Mouse (Mus musculus): ENCODE results near the gene Hmx3.

Hmx3 gene

GRCm38 (mm10) chr7:131556541-131557271, 14.0 kb downstream of the Hmx3 start:
- DNase-seq (ENCODE audit: inconsistent ontology term): no peak

- no peak for DNase-seq (ENCODE audit: inconsistent ontology term)
These were observed 15.1 kb downstream of the Hmx3 start for GRCm38 (mm10) chr7:131557751-131558150.

- peak; percentile 93 for DNase-seq (ENCODE audit: inconsistent ontology term)
These were observed 17.5 kb downstream of the Hmx3 start, which contains the start of gene Bub3 for GRCm38 (mm10) chr7:131559986-131560696. TSS of gene Bub3 (plus strand) at chr7:131560222.

- no peak for DNase-seq (ENCODE audit: inconsistent ontology term)
These were observed 18.0 kb downstream of the Hmx3 start for GRCm38 (mm10) chr7:131560697-131561042.

GRCm38 (mm10) chr7:131575246-131575645, 32.6 kb downstream of the Hmx3 start:
- no peak for DNase-seq (ENCODE audit: inconsistent ontology term)

GRCm38 (mm10) chr7:131582178-131582577, 39.5 kb downstream of the Hmx3 start:
- peak; percentile 62 for DNase-seq (ENCODE audit: inconsistent ontology term)

- no peak for DNase-seq (ENCODE audit: inconsistent ontology term)
These were observed 42.9 kb downstream of the Hmx3 start for GRCm38 (mm10) chr7:131585551-131585950.

Data from Muller cell, postnatal 12 days (primary cell).